ENCODE assay signal across 8 mouse cellular contexts in the genomic region with DNA sequence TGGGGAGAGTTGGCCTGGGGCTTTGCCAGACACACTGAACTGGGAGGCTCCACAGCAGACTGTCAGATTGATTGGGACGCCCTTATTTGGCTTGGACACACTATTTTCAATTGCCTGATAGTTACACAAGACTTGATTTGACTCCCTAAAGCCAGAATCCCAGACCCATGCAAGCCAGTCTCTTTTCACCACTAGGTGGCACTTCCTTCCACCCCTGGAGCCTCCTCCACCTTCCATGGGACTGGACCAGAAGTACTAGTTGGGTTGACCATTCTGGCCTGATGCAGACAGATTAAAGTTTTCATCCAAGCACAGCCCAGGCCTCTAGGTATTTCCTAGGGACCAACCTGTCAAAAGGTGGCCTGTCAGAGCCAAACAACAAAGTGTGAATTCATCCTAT. TPM values are rescaled to one million over a fixed set of nuclear protein-coding genes. Genes with fewer than 3 reads are reported as not detected.
A peak's percentile ranks its signal among the peaks of the same experiment; 100 is the strongest.
DNase-seq lines count a peak whose midpoint lies in the region; ATAC-seq and TF ChIP-seq lines count a peak whose summit lies in the region.

No protein-coding gene starts in this region.

- no peak overlapping the region for H3K27ac ChIP-seq in gastrocnemius, adult 2 months
- H3K27ac ChIP-seq in neural tube, embryonic 15.5 days (replicated peaks): no peak overlapping the region
- no peak overlapping the region for H3K27ac ChIP-seq in lung, embryonic 14.5 days (ENCODE audit: low read depth)

- intact Hi-C loops in gastrocnemius, adult 2 months (cut with DNase I): loop anchor here (1.0 kb wide), 1 partner anchor 910 kb away; no protein-coding TSS in a partner anchor
- intact Hi-C loops in left cerebral cortex, postnatal 14 days (cut with DNase I): no loop called here

- no peaks in the 10 kb centered on the region for H3K36me3 ChIP-seq in neural tube, embryonic 15.5 days
- no peaks in the 10 kb centered on the region for H3K36me3 ChIP-seq in lung, embryonic 14.5 days (ENCODE audit: insufficient read depth)

- no peak overlapping the region for H3K4me3 ChIP-seq in gastrocnemius, adult 2 months
- no peak overlapping the region for H3K4me3 ChIP-seq in neural tube, embryonic 15.5 days (replicated peaks)
- no peak overlapping the region for H3K4me3 ChIP-seq in lung, embryonic 14.5 days (ENCODE audit: low read depth, low read length)

- peak; percentile 82 for TF ChIP-seq CTCF in gastrocnemius, adult 2 months (IDR thresholded peaks at IDR 0.05)
- TF ChIP-seq CTCF in lung, embryonic 14.5 days (IDR thresholded peaks at IDR 0.05; ENCODE audit: low read depth): peak; percentile 88

- no peaks in the 10 kb centered on the region for H3K4me1 ChIP-seq in neural tube, embryonic 15.5 days
- no peaks in the 10 kb centered on the region for H3K4me1 ChIP-seq in lung, embryonic 14.5 days (ENCODE audit: insufficient read depth)

- no peaks in the 10 kb centered on the region for H3K27me3 ChIP-seq in neural tube, embryonic 15.5 days (replicated peaks)
- H3K27me3 ChIP-seq in lung, embryonic 14.5 days (ENCODE audit: insufficient read depth, low read length): no peaks in the 10 kb centered on the region

- H3K4me2 ChIP-seq in neural tube, embryonic 15.5 days: no peak overlapping the region
- H3K4me2 ChIP-seq in lung, embryonic 14.5 days: no peak overlapping the region

- peak; percentile 49 for DNase-seq in gastrocnemius, adult 2 months
- DNase-seq in gastrocnemius, postnatal 25 days: no peak
- DNase-seq in neural tube, embryonic 10.5 days (ENCODE audit: extremely low spot score, low spot score): peak; percentile 28
- peak; percentile 79 for DNase-seq in lung, embryonic 14.5 days
- no peak for DNase-seq in frontal cortex, postnatal 10 days (ENCODE audit: low spot score in 2 of 2)
- no peak for DNase-seq in left cerebral cortex, postnatal 14 days (ENCODE audit: low spot score in 2 of 2)

- 55% methylated on average over 1 of the region's 1 CpGs for WGBS in neural tube, embryonic 15.5 days
- WGBS in lung, embryonic 14.5 days: 33% methylated on average over 1 of the region's 1 CpGs

- H3K9ac ChIP-seq in neural tube, embryonic 15.5 days (replicated peaks): no peak overlapping the region
- no peak overlapping the region for H3K9ac ChIP-seq in lung, embryonic 14.5 days

- no peak for ATAC-seq in neural tube, embryonic 15.5 days (ENCODE audit: low FRiP score)
- peak; percentile 39; the same call in 1 of the 2 replicates for ATAC-seq in common myeloid progenitor, adult 5-6 weeks (replicated peaks; ENCODE audit: low read depth, poor library complexity, severe bottlenecking)
- ATAC-seq in lung, embryonic 14.5 days (ENCODE audit: insufficient read depth): no peak

- no peaks in the 10 kb centered on the region for H3K9me3 ChIP-seq in neural tube, embryonic 15.5 days (replicated peaks)
- H3K9me3 ChIP-seq in lung, embryonic 14.5 days (ENCODE audit: low read depth, low read length): no peaks in the 10 kb centered on the region

RNA-seq across cellular contexts. Expression of gene Clic6, which starts 58.7 kb away (rescaled TPM):
- not detected for total RNA-seq in gastrocnemius, adult 2 months (2021)
- not detected for total RNA-seq in gastrocnemius, postnatal 25 days (2021)
- polyA plus RNA-seq in neural tube, embryonic 15.5 days (2015; fragmentation: Nextera tagmentation; extraction: Ambion mirVana): 0.50 and 3.5 TPM in 2 replicates
- not detected in 2 replicates for total RNA-seq in common myeloid progenitor, adult 5-6 weeks (2017)
- 8.9 and 10.2 TPM in 2 replicates for polyA plus RNA-seq in lung, embryonic 14.5 days (2014; fragmentation: Nextera tagmentation; extraction: Ambion mirVana)
- total RNA-seq in left cerebral cortex, postnatal 14 days (2021): 1 to 10 TPM; 1.9 to 2.2 TPM

Comparison
In these comparisons a context has a peak if more than half of its experiments do, and no peak if none do; other contexts are left out.
1. DNase-seq: peak in gastrocnemius, adult 2 months (single experiment), neural tube, embryonic 10.5 days (single experiment) and lung, embryonic 14.5 days (single experiment); none in gastrocnemius, postnatal 25 days (single experiment), frontal cortex, postnatal 10 days (0 of 2) and left cerebral cortex, postnatal 14 days (0 of 2).